Mouse (Mus musculus) midbrain, embryonic 14.5 days (tissue): ENCODE data around the gene Prr13. TPM values are rescaled to one million over a fixed set of nuclear protein-coding genes. Genes with fewer than 3 reads are reported as not detected.

Experiments
- ATAC-seq: fragments of 200-750 bp; cut with Nextera tagmentation; 2 replicates; pipeline ENCODE4 v1.8.0; 2017; ENCODE audit warnings: moderate number of reproducible peaks, moderate library complexity; ENCODE audit not compliant: low FRiP score, low TSS enrichment
- DNase-seq: peaks from one replicate; pipeline ENCODE4 v3.0.0-alpha.2; 2015
- H3K27ac ChIP-seq: fragments of 300-500 bp; sonication (generic); replicated peaks from 2 replicates; pipeline ENCODE4 v1.5.1; 2014; ENCODE audit warnings: mild to moderate bottlenecking, low read depth, low read length, moderate library complexity
- H3K27me3 ChIP-seq: fragments of 300-500 bp; sonication (generic); 2 replicates; pipeline ENCODE4 v1.6.1; 2014; ENCODE audit warnings: low read length, control low read depth, mixed read lengths; ENCODE audit not compliant: control insufficient read depth, insufficient read depth
- H3K36me3 ChIP-seq: fragments of 300-500 bp; sonication (generic); 2 replicates; pipeline ENCODE4 v1.6.1; 2014; ENCODE audit warnings: low read length, control low read depth; ENCODE audit not compliant: control insufficient read depth, insufficient read depth
- H3K4me1 ChIP-seq: fragments of 300-500 bp; sonication (generic); 2 replicates; pipeline ENCODE4 v1.6.1; 2014; ENCODE audit warnings: mild to moderate bottlenecking, antibody characterized with exemption, low read length, control low read depth; ENCODE audit not compliant: control insufficient read depth, insufficient read depth
- H3K4me2 ChIP-seq: fragments of 300-500 bp; sonication (generic); 2 replicates; pipeline ENCODE4 v1.6.1; 2014; ENCODE audit warnings: mild to moderate bottlenecking, low read length, moderate library complexity
- H3K4me3 ChIP-seq: fragments of 300-500 bp; sonication (generic); replicated peaks from 2 replicates; pipeline ENCODE4 v1.5.1; 2014; ENCODE audit warnings: low read depth, low read length
- H3K9ac ChIP-seq: fragments of 300-500 bp; sonication (generic); replicated peaks from 2 replicates; pipeline ENCODE4 v1.6.1; 2014; ENCODE audit warnings: mild to moderate bottlenecking, low read length, moderate library complexity
- H3K9me3 ChIP-seq: fragments of 300-500 bp; sonication (generic); 2 replicates; pipeline ENCODE4 v1.6.1; 2016; ENCODE audit warnings: low read length, control low read depth, mixed read lengths; ENCODE audit not compliant: control insufficient read depth
- WGBS: fragments of 180-500 bp; shearing (Covaris S2); extraction: QIAGEN DNeasy Blood & Tissue Kit; methylation state at CpG from one replicate; pipeline ENCODE4 v1.1.7; 2014; 5-methylcytosine and 5-hydroxymethylcytosine counted together
- polyA plus RNA-seq: library from polyadenylated mRNA; unstranded; fragments of >200 nt; fragmentation: Nextera tagmentation; extraction: Ambion mirVana; gene quantifications from 2 replicates; pipeline ENCODE4 v1.2.1, GENCODE M21; 2014

Prr13 gene
- polyA plus RNA-seq, 1 experiment from 2014 or later = 127 TPM

GRCm38 (mm10) chr15:102455993-102456392 is 2.8 kb upstream of the Prr13 start:
- no peak overlapping the region for H3K4me3 ChIP-seq
- H3K9ac ChIP-seq = no peak overlapping the region
- no peak for ATAC-seq
- H3K4me1 ChIP-seq = peaks cover 8% of the 10 kb centered on the region
- no peak overlapping the region for H3K4me2 ChIP-seq
- H3K9me3 ChIP-seq = no peaks in the 10 kb centered on the region
- no peak overlapping the region for H3K27ac ChIP-seq
- no peaks in the 10 kb centered on the region for H3K27me3 ChIP-seq
- no peak for DNase-seq
- WGBS = 39% methylated on average over 6 of the region's 6 CpGs
- H3K36me3 ChIP-seq = no peaks in the 10 kb centered on the region

- 82% methylated on average over 5 of the region's 5 CpGs for WGBS
- no peak for DNase-seq
- Histone ChIP-seq H3K27ac (peak overlapping the region; percentile 46; the same call in 1 of the 2 replicates), H3K4me3 (peak overlapping the region; percentile 45), H3K4me2 (peak overlapping the region; percentile 63), H3K9me3 (no peaks in the 10 kb centered on the region), H3K9ac (peak overlapping the region; percentile 47; the same call in 1 of the 2 replicates), H3K4me1 (peaks cover 8% of the 10 kb centered on the region), H3K27me3 (no peaks in the 10 kb centered on the region), H3K36me3 (0 out of 2 replicates have a peak, but pooled peaks cover 6% of the 10 kb centered on the region)
- no peak for ATAC-seq
Observed at GRCm38 (mm10) chr15:102458050-102458736, 635 bp upstream of the Prr13 start.

- 44% methylated on average over 6 of the region's 6 CpGs for WGBS
Observed at GRCm38 (mm10) chr15:102459381-102459780, 553 bp downstream of the Prr13 start.

GRCm38 (mm10) chr15:102459847-102460246 is 1.0 kb downstream of the Prr13 start:
- DNase-seq = no peak
- ATAC-seq = no peak
- Histone ChIP-seq H3K4me1 (peaks cover 8% of the 10 kb centered on the region), H3K9ac (no peak overlapping the region), H3K36me3 (0 out of 2 replicates have a peak, but pooled peaks cover 6% of the 10 kb centered on the region), H3K27me3 (no peaks in the 10 kb centered on the region), H3K27ac (no peak overlapping the region), H3K4me2 (peak overlapping the region; percentile 63), H3K4me3 (peak overlapping the region; percentile 45; the same call in 1 of the 2 replicates), H3K9me3 (no peaks in the 10 kb centered on the region)
- whole genome bisulfite sequencing = 70% methylated on average over 5 of the region's 5 CpGs

More at GRCm38 (mm10) chr15:102459381-102459780, 553 bp downstream of the Prr13 start:
- Histone ChIP-seq H3K27ac (peak overlapping the region; percentile 34; the same call in 1 of the 2 replicates), H3K27me3 (no peaks in the 10 kb centered on the region), H3K9ac (peak overlapping the region; percentile 47), H3K4me3 (peak overlapping the region; percentile 45), H3K36me3 (0 out of 2 replicates have a peak, but pooled peaks cover 6% of the 10 kb centered on the region), H3K4me1 (peaks cover 8% of the 10 kb centered on the region), H3K4me2 (peak overlapping the region; percentile 63), H3K9me3 (no peaks in the 10 kb centered on the region)
- ATAC-seq = no peak
- DNase-seq = no peak

GRCm38 (mm10) chr15:102460409-102460808 is 1.6 kb downstream of the Prr13 start:
- no peaks in the 10 kb centered on the region for H3K27me3 ChIP-seq
- no peak overlapping the region for H3K27ac ChIP-seq
- H3K4me3 ChIP-seq = no peak overlapping the region
- no peaks in the 10 kb centered on the region for H3K9me3 ChIP-seq
- DNase-seq = no peak
- 79% methylated on average over 12 of the region's 12 CpGs for whole genome bisulfite sequencing
- peaks cover 8% of the 10 kb centered on the region for H3K4me1 ChIP-seq
- H3K36me3 ChIP-seq = 0 out of 2 replicates have a peak, but pooled peaks cover 6% of the 10 kb centered on the region
- no peak overlapping the region for H3K9ac ChIP-seq
- H3K4me2 ChIP-seq = 0 out of 2 replicates have a peak overlapping the region, but pooled peaks have one; percentile 6
- no peak for ATAC-seq

- H3K4me2 ChIP-seq = no peak overlapping the region
- H3K9ac ChIP-seq = no peak overlapping the region
- peaks cover 8% of the 10 kb centered on the region for H3K4me1 ChIP-seq
- WGBS = 77% methylated on average over 4 of the region's 4 CpGs
- H3K4me3 ChIP-seq = no peak overlapping the region
- no peaks in the 10 kb centered on the region for H3K27me3 ChIP-seq
- ATAC-seq (no peak), DNase-seq (no peak)
- H3K27ac ChIP-seq = no peak overlapping the region
- 0 out of 2 replicates have a peak, but pooled peaks cover 6% of the 10 kb centered on the region for H3K36me3 ChIP-seq
- H3K9me3 ChIP-seq = no peaks in the 10 kb centered on the region
Observed at GRCm38 (mm10) chr15:102460971-102461370, 2.1 kb downstream of the Prr13 start.

- H3K27me3 ChIP-seq = no peaks in the 10 kb centered on the region
- no peak overlapping the region for H3K9ac ChIP-seq
- H3K36me3 ChIP-seq = 0 out of 2 replicates have a peak, but pooled peaks cover 6% of the 10 kb centered on the region
- peaks cover 8% of the 10 kb centered on the region for H3K4me1 ChIP-seq
- no peak overlapping the region for H3K4me3 ChIP-seq
- ATAC-seq = no peak
- H3K4me2 ChIP-seq = no peak overlapping the region
- 87% methylated on average over 9 of the region's 9 CpGs for WGBS
- no peaks in the 10 kb centered on the region for H3K9me3 ChIP-seq
- H3K27ac ChIP-seq = no peak overlapping the region
- DNase-seq = no peak
Observed at GRCm38 (mm10) chr15:102461430-102462075, 2.7 kb downstream of the Prr13 start.

GRCm38 (mm10) chr15:102463666-102464065 is 4.8 kb downstream of the Prr13 start:
- no peak for ATAC-seq
- 0 out of 2 replicates have a peak, but pooled peaks cover 6% of the 10 kb centered on the region for H3K36me3 ChIP-seq
- no peaks in the 10 kb centered on the region for H3K9me3 ChIP-seq
- H3K4me2 ChIP-seq = no peak overlapping the region
- H3K27me3 ChIP-seq = no peaks in the 10 kb centered on the region
- peak; percentile 37 for DNase-seq
- no peak overlapping the region for H3K4me3 ChIP-seq
- H3K4me1 ChIP-seq = peaks cover 8% of the 10 kb centered on the region
- H3K9ac ChIP-seq = no peak overlapping the region
- H3K27ac ChIP-seq = no peak overlapping the region
